Mouse (Mus musculus) Patski (cell line): ENCODE measurements at regions not wholly inside any gene's neighbourhood (a gene's known extent, or its start where the extent isn't known, plus 50 kb on each side); places are given as distances from the start of the nearest gene placed in this dataset.

Experiments
- ATAC-seq: fragments of 100-300 bp; one replicate; pipeline ENCODE4 v1.8.0; 2021
- CTCF ChIA-PET: fragments of 350-600 bp; sonication (Branson Sonifier 250); formaldehyde crosslinking; loops from one replicate; lab custom pipeline; 2022; ENCODE audit warnings: inconsistent platforms; lab: Charles Lee
- POLR2A ChIA-PET: fragments of 350-600 bp; sonication (Branson Sonifier 250); formaldehyde crosslinking; loops from one replicate; lab custom pipeline; 2022; ENCODE audit warnings: antibody characterized with exemption, inconsistent platforms; lab: Charles Lee
- DNase-seq: peaks from one replicate; pipeline ENCODE4 v3.0.0-alpha.2; 2011; ENCODE audit warnings: low read depth, low spot score
- H3K27me3 ChIP-seq: fragments of 371-371 bp; one replicate; pipeline ENCODE4 v1.5.1; 2021
- CTCF ChIP-seq: fragments of 100-300 bp; IDR thresholded peaks from one replicate; pipeline ENCODE4 v1.5.1; 2021
- in situ Hi-C: fragments of 300-500 bp; cut with MboI; formaldehyde crosslinking; loops from 3 replicates; pipeline ENCODE4 v1.11.1; 2018; ENCODE audit warnings: low pct_unique_long_range_greater_than_20kb, mixed read lengths

GRCm38 (mm10) chr12:52434021-52434420 is 69.8 kb upstream of the Arhgap5 start:
- peak; percentile 74 for ATAC-seq
- CTCF ChIA-PET: interaction anchor here (0.9 kb wide), 2 partner anchors 11 to 172 kb away, joined by 3 read pairs; no protein-coding TSS in a partner anchor
- no peak for DNase-seq

DNA sequence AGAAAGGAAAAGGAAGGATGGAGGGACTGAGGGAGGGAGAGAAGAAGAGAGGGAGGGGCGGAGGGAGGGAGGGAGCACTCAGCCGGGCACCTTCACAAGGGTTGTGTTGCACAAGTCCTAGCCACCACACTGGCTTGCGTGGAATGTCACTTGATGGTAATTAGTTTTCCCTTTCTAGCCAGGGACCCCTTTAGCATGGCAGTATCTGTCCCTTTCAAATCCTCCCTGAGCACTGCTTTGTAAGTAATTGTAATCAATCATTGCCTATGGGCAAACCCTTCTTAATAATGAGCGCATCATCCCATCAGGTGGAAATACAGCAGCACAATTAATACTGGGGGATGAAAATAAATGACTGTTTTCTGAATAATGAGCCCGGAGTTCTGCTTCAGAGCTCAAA is 68.5 kb upstream of the Arhgap5 start:
- in situ Hi-C loops: no loop called here
- no peak for TF ChIP-seq CTCF
- no peaks in the 10 kb centered on the region for H3K27me3 ChIP-seq
- CTCF ChIA-PET: no interaction called here
- ATAC-seq: no peak
- no peak for DNase-seq
- POLR2A ChIA-PET: interaction anchor here (0.6 kb wide), 1 partner anchor 1493 kb away, joined by 3 read pairs; no protein-coding TSS in a partner anchor

More at GRCm38 (mm10) chr12:52434021-52434420, 69.8 kb upstream of the Arhgap5 start:
- no peak for TF ChIP-seq CTCF
- POLR2A ChIA-PET: no interaction called here
- in situ Hi-C loops: no loop called here
- no peaks in the 10 kb centered on the region for H3K27me3 ChIP-seq

- in situ Hi-C loops: no loop called here
- TF ChIP-seq CTCF: no peak
- ChIA-PET POLR2A (no interaction called here), CTCF (interaction anchor here (1.1 kb wide), 1 partner anchor 22 kb away, joined by 3 read pairs; no protein-coding TSS in a partner anchor)
- ATAC-seq (no peak), DNase-seq (no peak)
- no peaks in the 10 kb centered on the region for H3K27me3 ChIP-seq
These were observed 68.0 kb upstream of the Arhgap5 start for GRCm38 (mm10) chr12:52435795-52436211.

DNA sequence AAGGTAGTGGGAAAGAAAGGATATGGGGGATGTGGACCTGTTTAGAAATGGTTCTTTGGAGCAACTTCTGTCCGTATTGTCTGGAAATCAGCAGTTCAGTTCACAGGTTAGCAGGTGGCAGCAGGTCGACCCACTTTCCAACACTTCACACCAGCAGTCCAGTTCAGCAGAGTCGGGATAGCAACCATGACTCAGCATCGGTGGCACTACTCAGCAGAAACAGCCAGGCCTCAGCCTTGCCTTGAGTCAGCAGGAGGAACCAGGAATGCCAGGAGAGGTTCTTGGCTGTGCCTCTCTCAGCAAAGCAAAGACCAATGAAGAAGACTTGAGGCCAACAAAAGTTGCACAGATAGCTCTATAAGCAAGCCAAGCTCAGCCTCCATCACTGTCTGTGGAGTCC is 66.8 kb upstream of the Arhgap5 start:
- ChIA-PET POLR2A (no interaction called here), CTCF (no interaction called here)
- in situ Hi-C loops: no loop called here
- ATAC-seq (no peak), DNase-seq (no peak)
- H3K27me3 ChIP-seq: no peaks in the 10 kb centered on the region
- no peak for TF ChIP-seq CTCF

DNA sequence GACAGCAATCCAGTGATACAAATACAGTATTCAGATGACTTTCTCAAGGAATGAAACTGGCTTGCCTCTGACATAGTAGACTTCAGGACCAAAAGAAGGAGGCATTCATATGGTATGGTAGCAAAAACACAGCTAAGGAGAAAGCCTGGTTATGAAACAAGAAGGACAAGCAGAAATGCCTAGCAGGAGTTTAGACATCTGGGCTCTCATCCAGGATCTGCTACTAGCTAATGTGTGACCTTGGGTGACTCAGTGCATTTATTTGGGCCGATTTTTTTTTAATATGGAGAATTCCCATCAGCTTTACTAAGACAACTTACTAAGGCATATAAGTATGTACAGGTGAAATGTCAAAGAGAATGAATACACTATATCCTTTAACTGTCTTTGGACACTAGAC is 64.5 kb upstream of the Arhgap5 start:
- in situ Hi-C loops: no loop called here
- H3K27me3 ChIP-seq: no peaks in the 10 kb centered on the region
- no peak for TF ChIP-seq CTCF
- ATAC-seq (no peak), DNase-seq (peak; percentile 56)
- CTCF ChIA-PET: interaction anchor here (0.8 kb wide), 1 partner anchor 9 kb away, joined by 4 read pairs; no protein-coding TSS in a partner anchor
- POLR2A ChIA-PET: no interaction called here

DNA sequence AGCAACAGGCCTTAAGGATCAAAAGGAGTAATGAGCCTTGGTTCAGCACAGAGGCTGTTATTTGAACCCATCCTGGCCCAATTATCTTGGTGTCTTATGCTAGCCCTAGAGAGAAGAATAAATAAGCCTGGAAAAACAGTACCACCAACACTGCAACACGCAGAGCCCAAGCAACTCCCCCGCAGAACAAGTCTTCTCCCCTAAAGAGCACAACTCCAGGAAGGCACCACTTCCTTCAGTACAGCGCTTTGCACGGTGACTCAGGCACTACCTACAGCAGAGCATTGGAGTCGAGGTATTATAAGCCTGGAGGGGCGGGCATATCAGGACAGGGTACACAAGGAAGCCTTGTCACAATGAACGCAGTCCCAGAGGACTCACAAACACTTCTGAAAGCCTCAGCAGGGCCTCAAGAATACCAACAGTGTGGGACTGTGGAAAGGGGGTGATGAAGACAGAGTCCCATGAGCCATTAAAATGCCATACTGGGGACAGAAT is 62.9 kb upstream of the Arhgap5 start:
- DNase-seq (no peak), ATAC-seq (no peak)
- H3K27me3 ChIP-seq: no peaks in the 10 kb centered on the region
- ChIA-PET POLR2A (no interaction called here), CTCF (interaction anchor here (1.3 kb wide), 1 partner anchor 163 kb away, joined by 3 read pairs; no protein-coding TSS in a partner anchor)
- in situ Hi-C loops: no loop called here
- no peak for TF ChIP-seq CTCF

DNA sequence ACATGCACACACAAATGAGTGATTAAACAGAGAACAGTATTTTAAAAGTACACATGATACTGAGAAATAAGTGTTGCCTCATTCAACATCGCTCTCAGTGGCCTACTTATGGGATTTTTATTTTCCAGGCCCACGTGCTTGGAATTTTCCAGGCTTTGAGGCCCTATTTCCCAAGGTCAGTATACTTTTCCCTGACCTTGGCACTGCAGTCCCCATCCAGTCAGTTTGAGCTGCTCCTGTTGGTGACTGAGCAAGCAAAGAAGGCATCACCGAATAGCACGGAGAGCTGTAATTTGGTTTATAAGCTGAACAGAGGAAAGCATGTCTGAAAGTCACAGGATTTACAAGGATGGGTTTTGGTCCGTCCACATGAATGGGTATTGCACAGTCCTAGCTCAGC is 61.4 kb upstream of the Arhgap5 start:
- TF ChIP-seq CTCF: no peak
- ATAC-seq (no peak), DNase-seq (no peak)
- ChIA-PET CTCF (interaction anchor here (1.1 kb wide), 1 partner anchor 43 kb away, joined by 3 read pairs; no protein-coding TSS in a partner anchor), POLR2A (no interaction called here)
- no peaks in the 10 kb centered on the region for H3K27me3 ChIP-seq
- in situ Hi-C loops: no loop called here

GRCm38 (mm10) chr12:52445731-52446130 is 58.0 kb upstream of the Arhgap5 start:
- H3K27me3 ChIP-seq: no peaks in the 10 kb centered on the region
- no peak for DNase-seq
- no peak for TF ChIP-seq CTCF
- in situ Hi-C loops: no loop called here
- ATAC-seq: no peak
- ChIA-PET POLR2A (interaction anchor here (0.6 kb wide), 1 partner anchor 59 kb away, joined by 4 read pairs; no protein-coding TSS in a partner anchor), CTCF (no interaction called here)

GRCm38 (mm10) chr12:52446501-52446900 is 57.3 kb upstream of the Arhgap5 start:
- ChIA-PET CTCF (interaction anchor here (1.4 kb wide), 1 partner anchor 26 kb away, joined by 5 read pairs; no protein-coding TSS in a partner anchor), POLR2A (no interaction called here)
- ATAC-seq: no peak
- DNase-seq: no peak
- TF ChIP-seq CTCF: no peak
- in situ Hi-C loops: no loop called here
- no peaks in the 10 kb centered on the region for H3K27me3 ChIP-seq

DNA sequence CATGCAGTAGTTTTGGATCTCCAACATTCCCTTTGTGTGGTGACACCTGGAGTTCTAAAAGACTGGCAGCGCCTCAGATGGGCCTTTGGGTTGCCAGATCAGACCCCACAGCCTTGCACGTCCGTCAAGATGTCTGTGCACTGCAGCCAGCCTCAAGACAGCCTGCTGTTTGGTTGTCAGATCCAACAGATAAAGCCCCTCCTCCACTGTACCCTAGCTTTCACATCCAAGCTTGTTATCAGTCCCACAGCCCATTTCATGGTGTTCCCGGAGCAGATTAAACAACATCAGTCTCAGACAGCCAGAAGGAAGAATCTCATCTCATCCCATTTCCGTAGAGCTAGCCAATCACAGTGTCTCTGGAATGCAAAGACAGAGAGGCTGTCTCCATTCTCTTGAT is 56.3 kb upstream of the Arhgap5 start:
- ChIA-PET CTCF (interaction anchor here (1.3 to 1.4 kb wide), 2 partner anchors 8 to 25 kb away, joined by 4 to 5 read pairs; no protein-coding TSS in a partner anchor), POLR2A (no interaction called here)
- H3K27me3 ChIP-seq: no peaks in the 10 kb centered on the region
- DNase-seq (no peak), ATAC-seq (no peak)
- TF ChIP-seq CTCF: no peak
- in situ Hi-C loops: no loop called here

GRCm38 (mm10) chr12:52448218-52448617 is 55.6 kb upstream of the Arhgap5 start:
- ATAC-seq: no peak
- no peaks in the 10 kb centered on the region for H3K27me3 ChIP-seq
- ChIA-PET POLR2A (no interaction called here), CTCF (interaction anchor here (1.3 kb wide), 1 partner anchor 9 kb away, joined by 4 read pairs; no protein-coding TSS in a partner anchor)
- TF ChIP-seq CTCF: no peak
- DNase-seq: no peak
- in situ Hi-C loops: no loop called here

- CTCF ChIA-PET: no interaction called here
- POLR2A ChIA-PET: no interaction called here
- no peak for ATAC-seq
- in situ Hi-C loops: no loop called here
- no peak for TF ChIP-seq CTCF
- no peak for DNase-seq
- no peaks in the 10 kb centered on the region for H3K27me3 ChIP-seq
These were observed 49.9 kb upstream of the Arhgap5 start for GRCm38 (mm10) chr12:52453890-52454289.
